Mouse (Mus musculus): ENCODE measurements around the gene Snx22.

DNA sequence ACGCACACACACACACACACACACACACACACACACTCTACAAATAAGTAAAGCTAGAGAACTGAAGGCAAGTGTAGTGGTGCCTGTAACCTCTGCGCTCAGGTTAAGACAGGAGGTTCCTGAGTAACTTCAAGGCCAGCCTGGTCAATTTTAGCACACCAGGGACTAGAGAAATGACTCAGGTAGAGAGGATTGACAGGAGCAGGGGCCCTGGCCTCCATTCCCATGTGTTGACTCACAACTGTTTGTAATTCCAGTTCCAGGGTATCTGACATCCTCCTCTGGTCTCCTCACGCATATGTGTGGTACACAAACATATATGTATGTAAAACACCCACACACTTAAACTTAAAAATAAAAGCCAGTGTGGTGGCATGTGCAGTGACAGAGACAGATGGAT is 6.1 kb downstream of the Snx22 start:
- TF ChIP-seq CTCF (IDR thresholded peaks at IDR 0.05) (no peak), EP300 (IDR thresholded peaks at IDR 0.05) (no peak)
